Mouse (Mus musculus): ENCODE data around the gene Dld.

DNA sequence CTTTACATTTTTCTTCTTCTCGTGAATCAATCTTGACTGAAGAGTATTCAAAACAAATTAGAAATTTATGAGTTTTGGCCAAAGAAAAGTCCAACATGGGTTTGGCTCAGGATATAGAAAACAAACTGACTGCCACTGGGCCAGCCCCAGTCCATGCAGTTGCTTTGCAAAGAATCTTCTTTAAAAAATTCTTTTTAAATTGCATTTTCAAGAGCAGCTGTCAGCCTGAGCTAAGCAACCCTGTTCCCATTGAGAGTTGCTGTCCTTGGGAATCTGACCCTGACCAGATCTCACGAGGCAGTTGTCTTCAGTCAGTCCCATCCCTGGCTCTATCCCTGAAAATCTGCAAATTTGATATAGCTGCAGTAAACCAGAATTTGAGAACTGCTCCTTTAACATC, 31.2 kb upstream of the Dld start:
- TF ChIP-seq CTCF (IDR thresholded peaks at IDR 0.05; ENCODE audit: borderline replicate concordance, insufficient read depth, low read length) (no peak), POLR2A (IDR thresholded peaks at IDR 0.05; ENCODE audit: low read depth, low read length) (no peak)

Data from embryonic fibroblast, embryonic 13.5 days (primary cell).